Mouse (Mus musculus) forebrain, embryonic 12.5 days (tissue): ENCODE results near the gene Zbp1. TPM values are rescaled to one million over a fixed set of nuclear protein-coding genes. Genes with fewer than 3 reads are reported as not detected.

ENCODE experiments used
- ATAC-seq: fragments of 200-750 bp; cut with Nextera tagmentation; 2 replicates; pipeline ENCODE4 v1.8.0; 2017; ENCODE audit warnings: moderate TSS enrichment; ENCODE audit not compliant: low FRiP score
- H3K27ac ChIP-seq: fragments of 300-500 bp; sonication (generic); 2 replicates; pipeline ENCODE4 v1.5.1; 2016; ENCODE audit warnings: mild to moderate bottlenecking
- H3K27me3 ChIP-seq: fragments of 300-500 bp; sonication (generic); 2 replicates; pipeline ENCODE4 v1.6.1; 2016; ENCODE audit warnings: mild to moderate bottlenecking
- H3K36me3 ChIP-seq: fragments of 300-500 bp; sonication (generic); replicated peaks from 2 replicates; pipeline ENCODE4 v1.6.1; 2016; ENCODE audit warnings: mild to moderate bottlenecking
- H3K4me1 ChIP-seq: fragments of 300-500 bp; sonication (generic); 2 replicates; pipeline ENCODE4 v1.6.1; 2016
- H3K4me2 ChIP-seq: fragments of 300-500 bp; sonication (generic); 2 replicates; pipeline ENCODE4 v1.6.1; 2016; ENCODE audit warnings: mild to moderate bottlenecking, moderate library complexity
- H3K4me3 ChIP-seq: fragments of 300-500 bp; sonication (generic); replicated peaks from 2 replicates; pipeline ENCODE4 v1.5.1; 2016; ENCODE audit warnings: mild to moderate bottlenecking
- H3K9ac ChIP-seq: fragments of 300-500 bp; sonication (generic); 2 replicates; pipeline ENCODE4 v1.6.1; 2016; ENCODE audit warnings: mild to moderate bottlenecking
- H3K9me3 ChIP-seq: fragments of 300-500 bp; sonication (generic); 2 replicates; pipeline ENCODE4 v1.6.1; 2016
- WGBS: fragments of 180-500 bp; shearing (Covaris S2); methylation state at CpG from one replicate; pipeline ENCODE4 v1.1.7; 2016; 5-methylcytosine and 5-hydroxymethylcytosine counted together
- polyA plus RNA-seq: library from polyadenylated mRNA; unstranded; fragments of >200 nt; fragmentation: Nextera tagmentation; extraction: Ambion mirVana; gene quantifications from 2 replicates; pipeline ENCODE4 v1.2.1, GENCODE M21; 2016

Zbp1 gene
- polyA plus RNA-seq, 1 experiment from 2014 or later = 0.34 TPM

DNA sequence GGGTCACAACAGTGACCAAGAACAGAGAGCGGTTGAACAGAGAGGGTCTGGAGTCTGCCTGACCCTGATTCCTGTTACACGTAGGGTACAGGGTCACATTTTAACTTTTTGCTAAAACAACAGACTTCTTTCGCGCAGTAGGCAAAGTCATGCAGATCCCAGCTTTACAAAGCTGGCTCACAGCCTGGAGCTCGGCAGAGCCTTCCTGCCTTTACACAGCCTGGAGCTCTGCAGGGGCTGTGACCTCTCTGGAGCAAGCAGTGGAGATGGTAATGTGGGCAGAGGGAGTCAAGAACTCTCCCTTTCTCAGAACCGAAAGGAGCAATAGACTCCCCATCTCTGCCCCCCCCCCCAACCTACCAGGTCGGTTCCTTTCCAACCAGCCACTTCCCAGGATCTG, 6.1 kb upstream of the Zbp1 start:
- Histone ChIP-seq H3K4me1 (peaks cover 3% of the 10 kb centered on the region; the same call in 1 of the 2 replicates), H3K27me3 (no peaks in the 10 kb centered on the region), H3K4me3 (no peak overlapping the region), H3K4me2 (no peak overlapping the region), H3K36me3 (peaks cover 29% of the 10 kb centered on the region), H3K9me3 (no peaks in the 10 kb centered on the region), H3K27ac (no peak overlapping the region), H3K9ac (no peak overlapping the region)
- no peak for ATAC-seq
- 69% methylated on average over 7 of the region's 7 CpGs for WGBS

DNA sequence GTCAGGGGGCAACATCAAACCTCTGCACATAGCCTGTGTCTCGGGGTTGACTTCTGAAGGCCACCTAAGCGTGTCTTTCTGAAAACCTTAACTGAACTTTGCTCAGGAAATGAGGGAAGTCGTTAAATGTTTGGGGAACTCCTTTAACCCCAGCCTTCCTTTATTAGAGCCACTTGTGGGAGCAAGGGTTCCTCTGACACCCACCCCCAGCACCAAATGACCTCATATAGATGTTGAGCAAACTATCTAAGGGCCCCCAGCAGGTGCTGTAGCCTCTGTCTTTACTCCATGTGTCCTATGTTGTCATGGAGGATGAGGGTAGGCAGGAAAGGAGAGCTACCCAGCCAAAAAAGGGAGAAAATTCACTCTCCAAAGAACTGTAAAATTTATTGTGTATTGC, 5.4 kb upstream of the Zbp1 start:
- Histone ChIP-seq H3K4me2 (no peak overlapping the region), H3K4me1 (no peaks in the 10 kb centered on the region), H3K4me3 (no peak overlapping the region), H3K9ac (no peak overlapping the region), H3K9me3 (no peaks in the 10 kb centered on the region), H3K27ac (no peak overlapping the region), H3K27me3 (no peaks in the 10 kb centered on the region), H3K36me3 (peaks cover 27% of the 10 kb centered on the region)
- ATAC-seq = no peak
- 78% methylated on average over 3 of the region's 3 CpGs for WGBS

DNA sequence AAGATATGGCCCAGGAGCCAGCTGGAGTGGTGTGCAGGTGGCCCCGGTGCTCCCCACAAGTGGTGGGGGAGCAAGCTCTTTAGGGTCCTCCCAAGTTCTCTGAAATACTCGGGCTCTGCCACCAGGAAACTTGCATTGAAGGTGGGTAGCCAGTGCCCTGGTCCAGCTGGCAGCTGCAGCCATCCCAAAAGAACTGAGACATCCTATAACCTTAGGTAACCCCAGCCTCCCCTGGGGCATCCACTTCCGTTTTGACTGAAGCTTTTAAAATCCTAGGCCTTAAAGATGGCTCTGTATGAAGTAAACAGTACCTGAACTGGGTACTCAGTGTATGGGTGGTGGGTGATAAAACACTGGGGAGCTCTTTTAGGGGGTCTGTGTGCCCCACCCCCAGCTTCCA, 4.8 kb upstream of the Zbp1 start:
- Histone ChIP-seq H3K9me3 (no peaks in the 10 kb centered on the region), H3K4me2 (no peak overlapping the region), H3K36me3 (peaks cover 21% of the 10 kb centered on the region), H3K27ac (no peak overlapping the region), H3K27me3 (no peaks in the 10 kb centered on the region), H3K4me3 (no peak overlapping the region), H3K9ac (no peak overlapping the region), H3K4me1 (no peaks in the 10 kb centered on the region)
- 72% methylated on average over 3 of the region's 3 CpGs for WGBS
- no peak for ATAC-seq

DNA sequence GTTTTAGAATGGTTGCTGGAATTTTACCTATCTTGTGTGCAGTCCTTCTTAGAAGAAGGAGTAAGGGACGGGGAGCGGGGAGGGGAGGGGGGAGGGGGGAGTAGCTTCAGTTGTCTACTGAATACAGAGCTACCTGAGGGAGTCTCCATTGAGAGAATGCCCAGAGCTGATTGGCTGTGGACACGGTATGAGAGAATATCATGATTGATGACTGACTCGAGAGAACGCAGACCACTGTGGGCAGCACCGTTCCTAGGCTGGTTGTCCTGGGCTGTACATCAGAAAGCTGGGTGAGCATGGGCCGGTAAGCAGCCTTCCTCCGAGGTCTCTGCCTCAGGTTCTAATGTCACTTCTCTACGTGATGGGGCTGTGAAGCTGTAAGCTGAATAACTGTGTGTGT, 2.0 kb upstream of the Zbp1 start:
- ATAC-seq = no peak
- no peak overlapping the region for H3K4me3 ChIP-seq
- no peaks in the 10 kb centered on the region for H3K4me1 ChIP-seq
- H3K9ac ChIP-seq = no peak overlapping the region
- H3K27me3 ChIP-seq = no peaks in the 10 kb centered on the region
- peaks cover under 1% of the 10 kb centered on the region; the same call in 1 of the 2 replicates for H3K36me3 ChIP-seq
- no peaks in the 10 kb centered on the region for H3K9me3 ChIP-seq
- WGBS = 89% methylated on average over 9 of the region's 9 CpGs
- H3K4me2 ChIP-seq = no peak overlapping the region
- H3K27ac ChIP-seq = no peak overlapping the region

DNA sequence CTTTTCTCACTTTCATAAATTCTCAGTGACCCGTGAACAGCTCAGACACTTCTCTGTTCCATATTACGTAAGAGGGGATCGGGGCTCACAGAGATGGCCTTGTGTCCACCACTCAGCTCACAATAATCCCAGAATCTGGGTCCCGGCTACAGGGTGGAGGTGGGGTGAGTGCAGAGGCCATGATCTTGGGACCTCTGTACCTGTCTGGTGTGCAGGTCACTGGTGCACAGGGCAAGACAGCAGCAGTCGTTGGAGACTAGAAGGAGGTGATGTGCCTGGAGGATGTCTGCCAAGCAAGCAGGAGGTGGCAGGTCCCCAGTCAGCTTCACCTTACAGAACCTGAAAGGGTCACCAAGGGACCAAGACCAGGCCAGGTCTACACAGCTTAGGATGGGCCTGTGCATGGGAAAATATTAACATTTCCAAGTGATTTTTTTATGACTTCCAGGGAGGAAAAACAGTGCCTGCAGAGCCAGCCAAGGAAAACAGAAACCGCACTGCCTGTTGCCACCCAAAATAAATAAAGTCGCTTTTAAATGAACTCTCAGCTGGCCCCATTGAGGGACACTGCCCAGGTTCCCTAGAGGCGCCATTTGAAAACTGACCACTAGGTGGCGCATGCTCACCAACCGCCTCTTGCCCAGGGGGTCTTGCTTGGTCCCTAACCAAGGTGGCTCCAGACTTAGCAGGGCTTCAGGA, 682 bp upstream of the Zbp1 start:
- 49% methylated on average over 10 of the region's 10 CpGs for WGBS
- no peak overlapping the region for H3K4me3 ChIP-seq
- H3K36me3 ChIP-seq = no peaks in the 10 kb centered on the region
- no peak overlapping the region for H3K4me2 ChIP-seq
- no peak overlapping the region for H3K9ac ChIP-seq
- H3K4me1 ChIP-seq = no peaks in the 10 kb centered on the region
- no peaks in the 10 kb centered on the region for H3K9me3 ChIP-seq
- ATAC-seq = 0 out of 2 replicates have a peak, but pooled peaks have one; percentile 49
- no peaks in the 10 kb centered on the region for H3K27me3 ChIP-seq
- no peak overlapping the region for H3K27ac ChIP-seq

DNA sequence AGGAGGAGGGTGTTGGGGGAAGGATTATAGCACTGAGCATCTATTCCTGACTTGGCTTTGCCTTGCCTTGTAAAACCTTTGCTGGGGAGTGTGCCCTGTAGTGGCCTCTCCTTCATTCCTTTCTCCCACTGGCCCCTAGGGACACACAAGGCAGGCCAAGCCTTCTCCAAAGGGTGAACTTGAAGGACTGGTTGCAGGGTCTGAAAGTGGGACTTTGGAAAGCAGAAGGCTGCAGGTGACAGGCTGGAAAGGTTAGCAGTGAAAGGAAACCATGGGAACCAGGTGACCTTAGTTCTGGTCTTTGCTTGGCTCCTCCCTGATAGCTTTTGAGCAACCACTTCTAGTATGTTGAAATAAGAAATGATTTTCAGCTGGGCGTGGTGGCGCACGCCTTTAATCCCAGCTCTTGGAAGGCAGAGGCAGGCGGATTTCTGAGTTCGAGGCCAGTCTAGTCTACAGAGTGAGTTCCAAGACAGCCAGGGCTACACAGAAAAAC, 912 bp downstream of the Zbp1 start:
- WGBS = 89% methylated on average over 5 of the region's 5 CpGs
- H3K9ac ChIP-seq = no peak overlapping the region
- no peak overlapping the region for H3K27ac ChIP-seq
- ATAC-seq = no peak
- H3K9me3 ChIP-seq = no peaks in the 10 kb centered on the region
- no peaks in the 10 kb centered on the region for H3K36me3 ChIP-seq
- no peaks in the 10 kb centered on the region for H3K27me3 ChIP-seq
- H3K4me1 ChIP-seq = no peaks in the 10 kb centered on the region
- no peak overlapping the region for H3K4me3 ChIP-seq
- no peak overlapping the region for H3K4me2 ChIP-seq

DNA sequence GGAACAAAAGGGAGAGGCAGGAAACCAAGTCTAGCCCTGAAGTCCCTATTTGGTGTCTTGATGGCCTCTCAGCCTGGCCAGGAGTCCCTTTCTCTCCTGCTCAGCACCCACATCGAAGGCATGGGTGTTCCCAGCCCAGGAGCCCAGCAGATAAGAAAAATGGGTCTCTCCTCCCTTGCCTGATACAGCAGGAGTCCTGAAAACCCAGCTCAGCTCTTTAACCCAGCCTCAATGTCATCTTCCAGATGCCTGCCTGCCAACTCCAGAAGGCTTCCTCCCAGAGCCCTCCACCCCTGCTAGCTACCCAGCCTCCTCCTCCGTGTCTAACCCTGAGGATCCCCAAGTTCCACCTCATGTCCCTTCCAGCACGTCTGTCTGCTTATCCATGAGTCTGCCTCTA, 1.5 kb downstream of the Zbp1 start:
- Histone ChIP-seq H3K4me2 (no peak overlapping the region), H3K27ac (no peak overlapping the region), H3K9ac (no peak overlapping the region), H3K27me3 (no peaks in the 10 kb centered on the region), H3K9me3 (no peaks in the 10 kb centered on the region), H3K4me1 (no peaks in the 10 kb centered on the region), H3K4me3 (no peak overlapping the region), H3K36me3 (no peaks in the 10 kb centered on the region)
- 71% methylated on average over 3 of the region's 3 CpGs for WGBS
- no peak for ATAC-seq

DNA sequence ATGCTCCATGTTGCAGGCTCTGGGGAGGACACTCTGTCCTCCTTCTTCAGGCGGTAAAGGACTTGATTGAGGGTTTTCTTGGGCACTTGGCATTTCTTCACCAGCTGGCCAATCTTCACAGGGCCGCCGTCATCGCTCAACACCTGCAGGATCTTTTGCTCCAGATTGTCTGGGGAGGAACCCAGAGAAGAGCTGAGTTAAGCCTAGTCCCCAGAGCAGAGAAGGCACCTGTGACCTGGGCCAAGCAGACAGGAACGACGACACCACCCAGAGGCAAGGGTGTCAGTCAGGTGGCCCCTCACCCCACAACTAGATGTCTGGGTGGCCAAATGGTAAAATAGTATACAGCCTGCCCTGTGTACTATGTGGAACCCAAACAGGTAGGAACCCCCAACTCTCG, 1.9 kb downstream of the Zbp1 start:
- Histone ChIP-seq H3K27ac (no peak overlapping the region), H3K9ac (no peak overlapping the region), H3K4me3 (no peak overlapping the region), H3K36me3 (no peaks in the 10 kb centered on the region), H3K4me2 (no peak overlapping the region), H3K27me3 (no peaks in the 10 kb centered on the region), H3K4me1 (no peaks in the 10 kb centered on the region), H3K9me3 (no peaks in the 10 kb centered on the region)
- 88% methylated on average over 7 of the region's 7 CpGs for WGBS
- no peak for ATAC-seq

DNA sequence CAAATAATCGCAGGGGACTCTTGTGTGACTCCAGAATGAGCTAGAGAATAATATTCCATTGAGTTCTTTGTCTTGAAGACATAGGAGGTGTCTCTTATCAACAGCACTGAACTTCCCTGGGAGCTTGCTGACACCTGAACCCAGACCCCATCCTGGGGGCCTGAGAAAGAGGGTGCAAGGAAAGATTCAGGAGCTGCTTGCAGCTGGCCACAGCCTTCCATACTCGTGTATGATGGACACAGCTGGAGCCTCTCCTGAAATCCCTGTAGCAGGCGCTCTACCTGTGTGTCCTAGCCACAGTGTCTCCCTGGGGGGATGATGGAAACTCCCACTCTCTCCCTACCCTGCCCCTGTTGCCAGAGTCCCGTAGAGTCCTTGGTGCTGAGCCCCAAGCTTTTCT, 6.5 kb downstream of the Zbp1 start:
- Histone ChIP-seq H3K36me3 (no peaks in the 10 kb centered on the region), H3K9me3 (no peaks in the 10 kb centered on the region), H3K27me3 (no peaks in the 10 kb centered on the region), H3K9ac (no peak overlapping the region), H3K4me3 (no peak overlapping the region), H3K4me2 (no peak overlapping the region), H3K4me1 (no peaks in the 10 kb centered on the region), H3K27ac (no peak overlapping the region)
- ATAC-seq = no peak
- 86% methylated on average over 4 of the region's 4 CpGs for WGBS

DNA sequence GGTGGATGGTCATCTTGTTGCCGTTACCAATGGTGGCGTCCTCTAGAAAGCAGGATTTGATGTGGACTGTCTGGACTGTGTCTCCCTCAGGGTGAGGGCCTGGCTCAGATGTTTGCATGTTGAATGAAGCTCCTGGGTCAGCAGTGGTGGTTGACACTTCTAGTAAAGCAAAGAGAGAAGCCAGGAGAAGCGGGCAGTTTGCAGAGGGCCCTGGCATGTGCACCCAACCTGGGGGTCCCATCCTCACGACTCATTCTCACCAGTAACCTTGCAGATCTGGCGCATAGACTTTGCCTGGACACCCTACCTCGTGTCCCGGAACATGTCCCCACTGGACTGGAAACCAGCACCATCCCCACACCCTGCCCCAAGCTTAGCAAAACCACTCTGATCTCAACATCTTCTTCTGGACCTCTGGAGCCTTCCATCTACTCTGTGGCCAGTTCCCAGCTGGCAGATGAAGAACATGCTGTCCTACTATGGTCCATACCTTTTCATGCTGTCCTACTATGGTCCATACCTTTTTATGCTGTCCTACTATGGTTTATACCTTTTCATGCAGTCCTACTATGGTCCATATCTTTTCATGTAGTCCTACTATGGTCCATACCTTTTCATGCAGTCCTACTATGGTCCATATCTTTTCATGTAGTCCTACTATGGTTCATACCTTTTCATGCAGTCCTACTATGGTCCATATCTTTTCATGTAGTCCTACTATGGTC, 9.5 kb downstream of the Zbp1 start:
- ATAC-seq = no peak
- Histone ChIP-seq H3K36me3 (no peaks in the 10 kb centered on the region), H3K9me3 (no peaks in the 10 kb centered on the region), H3K4me2 (no peak overlapping the region), H3K9ac (no peak overlapping the region), H3K4me3 (no peak overlapping the region), H3K27me3 (no peaks in the 10 kb centered on the region), H3K4me1 (no peaks in the 10 kb centered on the region), H3K27ac (no peak overlapping the region)
- WGBS = 96% methylated on average over 7 of the region's 7 CpGs

DNA sequence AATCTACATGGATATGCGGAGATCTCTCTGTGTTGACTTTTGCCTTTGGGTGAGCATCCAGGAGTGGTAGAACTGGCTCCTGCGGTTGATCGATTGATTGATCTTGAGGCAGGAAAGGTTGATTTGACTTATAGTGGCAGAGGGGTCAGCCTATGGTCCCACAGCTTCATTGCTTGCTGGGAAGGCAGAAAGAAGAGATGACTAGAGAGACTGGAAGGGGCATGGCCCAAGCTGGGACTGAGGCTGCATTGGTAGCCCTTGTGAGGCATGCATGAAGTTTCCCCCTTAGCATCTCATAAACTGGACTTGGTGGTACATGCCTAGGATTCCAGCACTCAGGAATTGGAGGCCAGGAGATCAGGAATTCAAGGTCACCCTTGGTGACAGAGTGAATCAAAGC, 11.7 kb downstream of the Zbp1 start:
- ATAC-seq = no peak
- no peaks in the 10 kb centered on the region for H3K36me3 ChIP-seq
- no peak overlapping the region for H3K4me3 ChIP-seq
- no peak overlapping the region for H3K27ac ChIP-seq
- no peak overlapping the region for H3K4me2 ChIP-seq
- no peaks in the 10 kb centered on the region for H3K4me1 ChIP-seq
- no peaks in the 10 kb centered on the region for H3K27me3 ChIP-seq
- WGBS = 93% methylated on average over 3 of the region's 3 CpGs
- H3K9me3 ChIP-seq = no peaks in the 10 kb centered on the region
- no peak overlapping the region for H3K9ac ChIP-seq

DNA sequence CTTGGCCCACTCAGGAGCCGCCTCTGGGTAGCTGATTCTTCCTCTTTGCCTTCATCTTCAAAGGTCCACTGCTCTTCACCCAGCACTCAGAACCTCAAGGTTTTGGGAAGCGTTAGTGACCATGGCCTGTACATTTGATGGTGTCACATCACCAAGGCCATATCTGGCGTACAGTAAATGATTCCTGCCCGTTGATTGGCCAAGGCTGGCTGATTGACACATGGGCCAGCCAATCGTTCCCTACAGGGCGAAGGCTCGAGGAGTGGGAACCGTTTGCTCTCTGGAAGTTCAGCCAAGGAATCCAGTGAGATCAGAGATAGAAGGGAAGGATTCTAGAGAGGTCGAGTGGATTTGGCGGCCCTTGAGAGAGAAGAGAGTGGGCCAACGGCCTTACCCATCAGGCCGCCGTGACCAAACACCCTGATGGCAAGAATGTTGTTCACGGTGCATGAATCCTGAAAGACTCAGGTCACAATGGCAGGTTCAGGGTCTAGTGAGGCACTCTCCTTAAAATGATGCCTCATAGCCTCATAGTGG, 13.1 kb downstream of the Zbp1 start:
- no peaks in the 10 kb centered on the region for H3K27me3 ChIP-seq
- H3K4me1 ChIP-seq = no peaks in the 10 kb centered on the region
- H3K9me3 ChIP-seq = no peaks in the 10 kb centered on the region
- no peaks in the 10 kb centered on the region for H3K36me3 ChIP-seq
- H3K4me2 ChIP-seq = no peak overlapping the region
- no peak overlapping the region for H3K27ac ChIP-seq
- 94% methylated on average over 14 of the region's 14 CpGs for WGBS
- no peak for ATAC-seq
- H3K4me3 ChIP-seq = no peak overlapping the region
- no peak overlapping the region for H3K9ac ChIP-seq

DNA sequence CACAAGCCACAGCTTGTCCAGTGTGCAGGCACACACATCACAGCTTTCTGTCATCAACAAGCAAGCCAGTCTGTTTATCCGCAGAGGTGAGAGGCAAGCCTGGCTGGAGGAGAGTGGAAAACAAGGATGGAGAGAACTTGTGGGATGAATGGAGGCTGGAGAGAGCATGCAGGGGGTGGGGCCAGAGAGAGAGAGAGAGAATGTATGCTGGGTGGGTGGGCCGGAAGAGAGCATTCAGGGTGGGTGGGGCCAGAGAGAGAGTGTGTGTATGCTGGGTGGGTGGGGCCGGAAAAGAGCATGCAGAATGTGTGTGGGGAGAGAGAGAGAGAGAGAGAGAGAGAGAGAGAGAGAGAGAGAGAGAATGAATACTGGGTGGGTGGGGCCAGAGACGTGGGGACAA, 14.1 kb downstream of the Zbp1 start:
- no peaks in the 10 kb centered on the region for H3K27me3 ChIP-seq
- no peak overlapping the region for H3K9ac ChIP-seq
- 59% methylated on average over 4 of the region's 4 CpGs for WGBS
- H3K36me3 ChIP-seq = no peaks in the 10 kb centered on the region
- no peak overlapping the region for H3K27ac ChIP-seq
- H3K4me1 ChIP-seq = no peaks in the 10 kb centered on the region
- H3K9me3 ChIP-seq = no peaks in the 10 kb centered on the region
- H3K4me3 ChIP-seq = no peak overlapping the region
- no peak for ATAC-seq
- H3K4me2 ChIP-seq = no peak overlapping the region
